Mouse (Mus musculus) adrenal gland, adult (tissue): ENCODE results near the gene Akr1cl.
"Not testable (repeated sequence)": the region's sequence is repeated elsewhere in the genome, so short reads cannot be mapped to it uniquely, and the experiment has no call there.

Experiments
- DNase-seq, 2 experiments: peaks; one replicate each; pipeline ENCODE4 v3.0.0; 2022 to 2023; ENCODE audit warnings: low spot score in 1 of 2; ENCODE audit not compliant: inconsistent age in 2 of 2

Gene Akr1cl

GRCm38 (mm10) chr1:65032641-65033040 is at the start of gene Akr1cl:
TSS of gene Akr1cl (minus strand) at chr1:65032759.
- DNase-seq, result peak; percentile 86 to 96

- DNase-seq, result no peak
Observed at GRCm38 (mm10) chr1:65082188-65082587, 49.6 kb upstream of the Akr1cl start, which contains the start of gene Crygb. TSS of gene Crygb (minus strand) at chr1:65082288.

GRCm38 (mm10) chr1:65075607-65076006 is 43.0 kb upstream of the Akr1cl start:
- peak in 1 of 2 experiments; percentile 66 for DNase-seq

- no peak for DNase-seq
Observed at GRCm38 (mm10) chr1:65073589-65073988, 41.0 kb upstream of the Akr1cl start, which contains the start of gene Crygc. TSS of gene Crygc (minus strand) at chr1:65073689.

- no peak for DNase-seq
Observed at GRCm38 (mm10) chr1:65067842-65068241, 35.3 kb upstream of the Akr1cl start.

- peak; percentile 30 to 75 for DNase-seq
Observed at GRCm38 (mm10) chr1:65064201-65064600, 31.6 kb upstream of the Akr1cl start.

GRCm38 (mm10) chr1:65063352-65063751 is 30.8 kb upstream of the Akr1cl start, which contains the start of gene Crygd:
TSS of gene Crygd (minus strand) at chr1:65063452.
- no peak for DNase-seq

- DNase-seq, result no peak
Observed at GRCm38 (mm10) chr1:65052140-65052539, 19.6 kb upstream of the Akr1cl start.

GRCm38 (mm10) chr1:65051696-65052095 is 19.1 kb upstream of the Akr1cl start:
- DNase-seq, result peak in 1 of 2 experiments; percentile 63

GRCm38 (mm10) chr1:65050952-65051351 is 18.4 kb upstream of the Akr1cl start, which contains the start of gene Cryge:
TSS of gene Cryge (minus strand) at chr1:65051149.
- not testable (repeated sequence) for DNase-seq

GRCm38 (mm10) chr1:65048781-65049180 is 16.2 kb upstream of the Akr1cl start:
- peak; percentile 68 to 84 for DNase-seq

- peak in 1 of 2 experiments; percentile 86 for DNase-seq
Observed at GRCm38 (mm10) chr1:65046401-65047109, 14.0 kb upstream of the Akr1cl start.

- DNase-seq, result peak; percentile 85 to 92
Observed at GRCm38 (mm10) chr1:65043433-65043832, 10.9 kb upstream of the Akr1cl start.

GRCm38 (mm10) chr1:65041837-65042236 is 9.3 kb upstream of the Akr1cl start:
- peak in 1 of 2 experiments; percentile 79 for DNase-seq

GRCm38 (mm10) chr1:65040806-65041205 is 8.2 kb upstream of the Akr1cl start:
- DNase-seq, result peak; percentile 91 to 95

GRCm38 (mm10) chr1:65039679-65040078 is 7.1 kb upstream of the Akr1cl start:
- peak in 1 of 2 experiments; percentile 57 for DNase-seq

- peak in 1 of 2 experiments; percentile 17 for DNase-seq
Observed at GRCm38 (mm10) chr1:65037542-65037941, 5.0 kb upstream of the Akr1cl start.

GRCm38 (mm10) chr1:65035513-65035912 is 3.0 kb upstream of the Akr1cl start:
- peak in 1 of 2 experiments; percentile 74 for DNase-seq

- peak in 1 of 2 experiments; percentile 83 for DNase-seq
Observed at GRCm38 (mm10) chr1:65028206-65028605, 4.4 kb downstream of the Akr1cl start.

GRCm38 (mm10) chr1:65012726-65013125 is 19.8 kb downstream of the Akr1cl start:
- DNase-seq, result peak in 1 of 2 experiments; percentile 29

- peak; percentile 68 to 89 for DNase-seq
Observed at GRCm38 (mm10) chr1:65010153-65010552, 22.4 kb downstream of the Akr1cl start.

- peak in 1 of 2 experiments; percentile 50 for DNase-seq
Observed at GRCm38 (mm10) chr1:65005575-65005974, 27.0 kb downstream of the Akr1cl start.
